Mouse (Mus musculus) neural tube, embryonic 10.5 days (tissue): ENCODE results near the gene Stk4.

Experiments
- DNase-seq: peaks from one replicate; pipeline ENCODE4 v3.0.0-alpha.2; 2017; ENCODE audit warnings: low spot score; ENCODE audit errors: extremely low spot score

The Stk4 gene

DNA sequence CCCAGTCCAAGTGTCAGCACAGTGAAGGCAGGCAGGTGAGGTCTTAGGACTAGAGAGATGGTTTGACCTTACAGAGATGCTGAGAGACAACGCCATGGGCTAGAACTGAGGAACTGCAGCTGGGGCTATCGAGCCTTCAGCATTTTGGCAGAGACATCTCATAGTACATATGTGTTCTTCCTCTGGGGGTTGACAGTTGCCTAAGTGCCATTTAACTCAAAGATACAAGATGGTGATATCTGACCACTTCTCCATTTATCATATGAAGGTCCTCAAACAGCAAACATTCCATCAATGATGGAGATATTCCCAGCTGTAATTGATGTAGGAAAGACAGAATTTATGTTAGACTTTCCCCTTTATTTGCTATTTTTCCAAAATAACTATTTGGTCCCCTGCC lies 57.2 kb downstream of the Stk4 start:
- no peak for DNase-seq

DNA sequence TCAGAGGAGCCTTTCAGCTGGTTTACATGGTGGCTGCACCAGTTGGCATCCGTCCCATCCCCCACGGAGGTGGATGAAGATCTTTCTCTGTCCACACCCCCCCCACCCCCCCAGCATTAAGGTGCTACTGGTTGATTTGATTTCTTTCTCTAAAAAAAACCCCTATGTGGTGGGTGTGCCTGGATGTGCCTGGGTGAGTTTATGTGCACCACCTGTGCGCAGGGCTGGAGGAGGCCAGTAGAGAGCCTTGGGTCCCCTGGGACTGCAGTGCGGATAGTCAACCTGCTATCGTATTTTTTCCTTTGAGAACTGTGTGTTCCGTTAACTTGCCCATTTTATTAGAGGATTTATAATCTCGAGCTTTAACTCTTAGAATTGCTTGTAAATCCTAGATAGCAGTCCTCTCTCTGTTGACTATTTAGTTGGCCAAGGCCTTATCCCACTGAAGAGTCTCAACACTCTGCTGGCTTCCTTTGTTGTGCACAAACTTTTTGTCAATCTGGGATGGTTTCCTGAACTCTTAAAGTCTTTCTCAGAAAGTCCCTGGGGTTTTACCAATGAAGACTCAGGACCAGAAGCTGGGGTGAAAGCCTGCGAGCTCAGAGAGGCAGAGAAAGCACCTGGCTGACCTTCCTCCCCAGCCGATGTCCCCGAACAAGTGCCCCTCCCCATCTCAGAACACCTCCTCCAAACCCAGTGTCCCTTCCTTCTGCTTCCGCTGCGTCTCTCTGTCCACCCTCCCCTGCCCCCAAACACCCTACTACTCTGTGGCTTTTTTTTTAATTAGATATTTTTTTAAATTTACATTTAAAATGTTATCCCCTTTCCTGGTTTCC lies 58.7 kb downstream of the Stk4 start:
- no peak for DNase-seq

- DNase-seq = no peak
These were observed 61.5 kb downstream of the Stk4 start for GRCm38 (mm10) chr2:164131586-164131985.

GRCm38 (mm10) chr2:164134563-164134962 lies 64.4 kb downstream of the Stk4 start:
- no peak for DNase-seq

- no peak for DNase-seq
These were observed 65.2 kb downstream of the Stk4 start for GRCm38 (mm10) chr2:164135367-164135766.

DNA sequence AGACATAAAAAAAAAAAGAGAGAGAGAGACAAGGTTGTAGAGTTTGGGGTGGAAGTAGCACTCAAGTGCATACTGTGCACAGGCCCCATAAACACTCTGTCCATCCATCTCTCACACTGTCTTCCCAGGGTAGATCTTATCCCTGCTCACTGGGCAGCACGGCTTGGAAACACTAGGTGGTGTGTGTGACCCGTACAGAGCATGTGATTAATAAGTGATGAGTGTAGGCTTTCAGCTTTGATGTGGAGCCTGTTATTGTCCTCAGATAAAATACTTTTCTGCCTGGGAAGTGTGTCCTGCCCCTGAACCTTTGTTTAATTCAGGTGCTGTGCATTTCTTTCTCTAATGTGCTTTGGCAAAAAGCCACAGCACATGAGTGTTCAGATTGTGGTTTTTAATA lies 66.3 kb downstream of the Stk4 start:
- DNase-seq = no peak

- DNase-seq = no peak
These were observed 67.6 kb downstream of the Stk4 start for GRCm38 (mm10) chr2:164137754-164138153.

GRCm38 (mm10) chr2:164142021-164142420 lies 71.9 kb downstream of the Stk4 start:
- no peak for DNase-seq

GRCm38 (mm10) chr2:164144025-164144424 lies 73.9 kb downstream of the Stk4 start:
- no peak for DNase-seq

DNA sequence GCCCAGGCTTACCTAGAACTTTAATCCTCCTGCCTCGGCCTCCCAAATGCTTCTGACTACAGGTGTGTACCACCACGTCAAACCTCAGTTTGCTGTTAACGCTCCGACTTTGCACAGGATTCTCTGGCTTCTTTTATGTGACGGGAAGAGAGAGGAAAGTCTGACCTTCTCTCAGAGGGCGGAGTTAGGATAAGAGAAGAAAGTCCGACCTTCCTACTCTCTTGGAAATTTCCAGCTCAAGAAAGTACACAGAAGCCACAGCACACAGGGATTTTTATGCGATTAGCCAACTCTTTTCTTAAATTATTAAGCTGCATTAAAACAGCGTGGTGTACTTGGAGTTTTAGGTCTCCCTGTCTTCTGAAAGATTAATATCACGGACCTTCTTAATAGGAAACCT lies 74.4 kb downstream of the Stk4 start:
- DNase-seq = no peak

GRCm38 (mm10) chr2:164146556-164146955 lies 76.4 kb downstream of the Stk4 start:
- DNase-seq = no peak

DNA sequence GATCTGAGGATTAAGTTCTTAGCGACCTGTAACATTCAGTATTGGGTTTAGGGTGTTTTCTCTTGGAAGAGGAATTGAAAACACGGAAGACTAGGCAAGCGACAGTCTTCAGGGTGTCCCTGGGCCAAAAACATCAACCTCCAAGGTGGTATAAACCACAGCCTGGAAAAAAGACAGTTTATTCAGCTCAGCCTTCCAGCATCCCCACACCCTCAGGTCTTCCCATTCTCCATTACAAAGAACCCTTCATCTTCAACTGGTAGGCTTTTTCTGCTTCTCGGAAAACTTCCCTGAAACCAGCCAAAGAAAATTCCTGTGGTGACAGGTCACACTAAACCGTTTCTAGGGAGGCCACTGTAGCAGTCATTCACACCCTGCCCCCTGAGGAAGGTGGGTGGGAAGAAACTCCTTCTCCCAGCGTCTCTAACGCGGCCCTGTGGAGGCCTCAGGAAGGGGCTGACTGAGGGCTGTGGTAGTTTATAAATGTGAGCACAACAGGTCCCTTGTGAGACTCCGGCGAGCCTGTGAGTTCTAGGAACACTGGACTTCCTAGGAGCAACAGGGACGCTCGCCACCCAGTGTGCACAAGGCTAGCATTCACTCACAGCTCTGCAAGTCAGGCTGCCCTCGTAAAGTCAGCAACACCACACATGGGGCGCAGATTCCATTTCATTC lies 80.1 kb downstream of the Stk4 start:
- no peak for DNase-seq

- DNase-seq = no peak
These were observed 82.2 kb downstream of the Stk4 start for GRCm38 (mm10) chr2:164152341-164152740.

- no peak for DNase-seq
These were observed 83.9 kb downstream of the Stk4 start for GRCm38 (mm10) chr2:164154007-164154406.

GRCm38 (mm10) chr2:164156158-164156557 lies 86.0 kb downstream of the Stk4 start:
- DNase-seq = no peak

GRCm38 (mm10) chr2:164158838-164159237 lies 88.7 kb downstream of the Stk4 start:
- no peak for DNase-seq

GRCm38 (mm10) chr2:164161515-164162055 lies 91.5 kb downstream of the Stk4 start:
- DNase-seq = no peak

DNA sequence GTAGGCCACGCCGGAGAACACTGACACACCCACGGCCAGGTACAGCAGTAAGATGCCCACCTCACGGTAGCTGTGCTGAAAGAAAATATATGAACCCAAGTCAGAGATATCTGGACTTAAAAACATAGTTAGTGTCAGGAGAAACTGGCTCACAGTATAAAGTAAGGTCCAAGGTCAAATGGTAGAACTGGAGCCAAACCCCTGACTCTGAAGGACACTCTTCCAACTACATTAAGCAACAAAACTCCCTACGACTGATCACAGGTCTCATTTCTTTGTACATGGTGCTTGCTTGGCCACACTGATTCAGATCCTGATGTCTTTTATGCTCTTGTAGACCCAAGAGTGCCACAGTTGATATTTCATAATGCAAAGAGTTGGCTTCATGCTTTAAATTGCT lies 94.8 kb downstream of the Stk4 start:
- no peak for DNase-seq

- DNase-seq = peak; percentile 54
These were observed 97.8 kb downstream of the Stk4 start for GRCm38 (mm10) chr2:164167752-164168570.

DNA sequence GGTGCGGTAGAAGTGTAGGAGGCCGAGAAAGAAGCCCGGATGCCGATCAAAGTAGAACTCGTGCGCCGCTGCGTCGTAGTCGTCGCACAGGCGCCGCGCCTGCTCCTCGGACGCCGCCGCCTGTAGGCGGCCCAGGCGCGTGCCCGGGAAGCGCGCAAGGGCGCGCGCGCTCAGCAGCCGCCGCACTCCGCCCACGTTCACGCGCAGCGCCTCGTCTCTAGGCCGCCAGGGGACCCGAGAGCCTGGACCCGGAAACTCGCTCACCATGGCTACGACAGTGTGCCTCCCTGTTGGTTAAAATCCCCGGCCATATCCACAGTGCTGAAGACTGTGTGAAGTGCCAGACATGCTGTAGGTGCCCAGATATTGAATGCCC lies 98.4 kb downstream of the Stk4 start:
- no peak for DNase-seq

DNA sequence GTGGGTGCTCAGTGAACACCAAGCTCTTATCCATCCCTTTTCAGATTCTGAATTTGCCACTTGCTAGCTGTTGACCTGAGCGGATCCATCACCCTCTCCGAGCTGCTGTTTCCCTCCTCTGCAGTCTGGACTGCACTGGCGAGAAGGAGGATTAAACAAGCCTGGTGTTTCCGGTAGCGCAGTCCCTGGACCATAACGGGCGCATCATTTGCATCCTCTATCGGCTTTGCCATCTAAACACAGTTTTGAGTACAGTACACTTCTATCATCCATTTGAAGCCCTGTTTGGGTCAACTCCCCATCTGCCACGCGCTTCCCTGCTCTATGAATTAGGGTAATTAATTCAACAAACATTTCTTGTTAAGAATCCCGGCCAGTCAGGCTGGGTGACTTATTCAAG lies 100.2 kb downstream of the Stk4 start:
- DNase-seq = peak; percentile 26

GRCm38 (mm10) chr2:164170902-164171301 lies 100.8 kb downstream of the Stk4 start, which contains the start of gene Kcns1:
TSS of gene Kcns1 (minus strand) at chr2:164171113.
- peak; percentile 22 for DNase-seq
